Mouse (Mus musculus): ENCODE data around the gene Hspb8. TPM values are rescaled to one million over a fixed set of nuclear protein-coding genes. Genes with fewer than 3 reads are reported as not detected.

Gene Hspb8
- polyA plus RNA-seq, 1 experiment from 2014 or later, result 6.7 TPM

DNA sequence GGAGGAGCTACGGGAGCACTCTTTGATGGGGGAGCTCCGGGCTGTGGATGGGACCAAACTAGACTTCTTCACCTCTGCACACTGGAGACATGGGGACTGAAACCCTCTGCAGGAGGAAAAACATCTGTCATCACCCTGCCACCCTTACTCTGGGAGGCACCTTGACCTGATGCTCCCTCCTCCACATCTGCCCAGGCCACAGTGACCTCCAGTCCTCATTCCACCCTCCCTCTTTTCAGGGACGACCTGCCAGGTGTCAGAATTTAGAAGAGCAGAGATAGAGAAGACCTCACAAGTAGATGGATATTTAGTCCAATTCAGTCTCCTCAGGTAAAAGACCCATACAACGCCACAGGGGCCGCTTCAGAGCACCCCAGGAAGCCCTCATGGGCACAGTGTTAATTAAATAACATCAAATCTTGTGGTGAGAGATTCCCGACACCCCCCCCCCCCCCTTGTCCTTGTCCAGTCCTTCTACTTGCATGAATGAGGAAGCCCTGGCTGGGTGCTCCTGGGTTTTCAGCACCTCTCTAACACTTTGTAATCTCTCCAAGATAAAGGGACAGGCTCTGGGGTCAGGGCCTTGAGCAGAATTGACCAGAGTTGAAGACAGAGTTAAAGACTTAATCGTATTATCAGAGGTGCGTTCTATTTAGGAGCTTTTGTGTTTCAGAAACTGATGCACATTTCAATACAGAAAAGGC, 27.0 kb upstream of the Hspb8 start:
- Histone ChIP-seq H3K4me1 (ENCODE audit: control insufficient read depth, insufficient read depth, low read length) (no peaks in the 10 kb centered on the region), H3K4me2 (ENCODE audit: low read depth, low read length) (no peak overlapping the region), H3K27ac (replicated peaks; ENCODE audit: low read depth, low read length) (no peak overlapping the region), H3K9me3 (replicated peaks; ENCODE audit: control insufficient read depth, low read length) (no peaks in the 10 kb centered on the region), H3K9ac (replicated peaks; ENCODE audit: low read length) (no peak overlapping the region), H3K4me3 (ENCODE audit: low read depth, low read length) (no peak overlapping the region), H3K27me3 (ENCODE audit: control insufficient read depth, insufficient read depth, low read length) (no peaks in the 10 kb centered on the region), H3K36me3 (replicated peaks; ENCODE audit: control insufficient read depth, insufficient read depth, low read depth, low read length) (no peaks in the 10 kb centered on the region)
- 57% methylated on average over 8 of the region's 8 CpGs for WGBS
- ATAC-seq (replicated peaks; ENCODE audit: insufficient number of reproducible peaks, low FRiP score, low TSS enrichment, low read depth), result no peak
- DNase-seq (ENCODE audit: low spot score), result no peak

- ATAC-seq (replicated peaks; ENCODE audit: insufficient number of reproducible peaks, low FRiP score, low TSS enrichment, low read depth) (no peak), DNase-seq (ENCODE audit: low spot score) (no peak)
- H3K36me3 ChIP-seq (replicated peaks; ENCODE audit: control insufficient read depth, insufficient read depth, low read depth, low read length), result no peaks in the 10 kb centered on the region
- no peaks in the 10 kb centered on the region for H3K4me1 ChIP-seq (ENCODE audit: control insufficient read depth, insufficient read depth, low read length)
- no peak overlapping the region for H3K27ac ChIP-seq (replicated peaks; ENCODE audit: low read depth, low read length)
- no peak overlapping the region for H3K4me2 ChIP-seq (ENCODE audit: low read depth, low read length)
- H3K9ac ChIP-seq (replicated peaks; ENCODE audit: low read length), result no peak overlapping the region
- WGBS, result 4% methylated on average over 11 of the region's 11 CpGs
- H3K4me3 ChIP-seq (ENCODE audit: low read depth, low read length), result no peak overlapping the region
- no peaks in the 10 kb centered on the region for H3K9me3 ChIP-seq (replicated peaks; ENCODE audit: control insufficient read depth, low read length)
- H3K27me3 ChIP-seq (ENCODE audit: control insufficient read depth, insufficient read depth, low read length), result peaks cover 2% of the 10 kb centered on the region; the same call in 1 of the 2 replicates
These were observed 25.9 kb upstream of the Hspb8 start for GRCm38 (mm10) chr5:116448409-116449191.

DNA sequence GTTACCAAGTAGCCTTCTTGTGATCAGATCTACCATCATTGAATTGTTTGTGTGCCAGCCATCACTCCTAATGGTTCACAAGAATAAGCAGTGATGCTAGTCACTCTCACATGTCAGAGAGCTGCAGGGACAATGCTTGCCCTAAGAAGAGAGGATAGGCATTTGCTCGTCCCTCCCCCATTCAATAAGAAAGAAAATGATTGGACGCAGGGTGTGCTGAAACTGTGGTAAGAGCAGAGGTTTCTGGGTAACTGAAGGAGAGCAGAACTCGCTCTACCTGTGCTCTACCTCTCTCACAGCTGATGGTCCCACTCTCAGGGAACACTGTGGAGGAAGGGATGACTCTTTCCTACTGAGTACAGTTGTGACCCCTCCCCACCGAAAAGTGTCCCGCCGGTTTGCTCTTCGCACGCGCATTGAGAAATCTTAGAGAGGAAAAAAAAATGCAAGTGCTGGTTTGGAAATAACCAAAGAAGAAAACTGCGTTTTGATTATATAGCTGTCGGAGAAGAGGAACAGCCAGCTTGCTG, 25.2 kb upstream of the Hspb8 start:
- Histone ChIP-seq H3K4me2 (ENCODE audit: low read depth, low read length) (no peak overlapping the region), H3K9ac (replicated peaks; ENCODE audit: low read length) (no peak overlapping the region), H3K27ac (replicated peaks; ENCODE audit: low read depth, low read length) (no peak overlapping the region), H3K36me3 (replicated peaks; ENCODE audit: control insufficient read depth, insufficient read depth, low read depth, low read length) (no peaks in the 10 kb centered on the region), H3K27me3 (ENCODE audit: control insufficient read depth, insufficient read depth, low read length) (peaks cover 2% of the 10 kb centered on the region; the same call in 1 of the 2 replicates), H3K9me3 (replicated peaks; ENCODE audit: control insufficient read depth, low read length) (no peaks in the 10 kb centered on the region), H3K4me3 (ENCODE audit: low read depth, low read length) (no peak overlapping the region), H3K4me1 (ENCODE audit: control insufficient read depth, insufficient read depth, low read length) (no peaks in the 10 kb centered on the region)
- ATAC-seq (replicated peaks; ENCODE audit: insufficient number of reproducible peaks, low FRiP score, low TSS enrichment, low read depth) (no peak), DNase-seq (ENCODE audit: low spot score) (no peak)
- 32% methylated on average over 11 of the region's 11 CpGs for WGBS

- Histone ChIP-seq H3K4me1 (ENCODE audit: control insufficient read depth, insufficient read depth, low read length) (no peaks in the 10 kb centered on the region), H3K27me3 (ENCODE audit: control insufficient read depth, insufficient read depth, low read length) (peaks cover 2% of the 10 kb centered on the region; the same call in 1 of the 2 replicates), H3K4me3 (ENCODE audit: low read depth, low read length) (no peak overlapping the region), H3K9ac (replicated peaks; ENCODE audit: low read length) (no peak overlapping the region), H3K36me3 (replicated peaks; ENCODE audit: control insufficient read depth, insufficient read depth, low read depth, low read length) (no peaks in the 10 kb centered on the region), H3K27ac (replicated peaks; ENCODE audit: low read depth, low read length) (no peak overlapping the region), H3K4me2 (ENCODE audit: low read depth, low read length) (no peak overlapping the region), H3K9me3 (replicated peaks; ENCODE audit: control insufficient read depth, low read length) (no peaks in the 10 kb centered on the region)
- DNase-seq (ENCODE audit: low spot score) (no peak), ATAC-seq (replicated peaks; ENCODE audit: insufficient number of reproducible peaks, low FRiP score, low TSS enrichment, low read depth) (no peak)
- 44% methylated on average over 23 of the region's 23 CpGs for WGBS
These were observed 23.9 kb upstream of the Hspb8 start for GRCm38 (mm10) chr5:116446552-116446951.

DNA sequence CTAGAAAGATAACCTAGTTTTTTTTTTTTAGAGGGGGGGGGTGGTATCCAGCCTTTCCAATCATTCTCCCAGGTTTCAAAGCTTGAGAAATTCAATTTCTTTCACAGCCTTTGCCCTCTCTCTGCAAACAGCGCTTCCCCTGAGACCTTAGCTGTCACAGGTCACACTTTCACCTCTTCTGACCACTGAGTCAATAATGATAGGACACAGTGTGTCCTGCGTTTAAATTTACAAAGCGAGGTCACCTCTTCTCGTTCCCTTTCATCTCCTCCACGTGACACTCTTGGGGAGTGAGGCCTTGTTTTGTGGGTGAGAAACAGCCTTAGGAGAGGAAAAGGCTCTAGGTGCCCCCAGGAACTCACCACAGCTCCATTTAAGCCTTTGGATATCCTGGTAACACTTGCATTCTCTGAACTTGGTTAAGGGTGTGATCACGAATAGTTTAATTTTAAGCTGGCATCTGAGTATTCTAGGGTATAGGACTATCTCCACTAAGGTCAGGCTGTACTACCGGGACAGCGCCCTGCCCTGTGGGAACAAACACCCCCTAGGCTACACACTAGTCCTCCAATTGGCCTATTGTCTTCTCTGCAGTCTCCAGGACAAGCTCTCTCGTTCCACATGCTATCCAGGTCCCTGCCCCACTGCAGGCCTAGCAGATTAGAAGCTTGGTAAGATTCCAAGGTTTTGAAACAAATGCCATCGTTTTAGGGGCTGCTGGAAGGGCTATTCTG, 23.1 kb upstream of the Hspb8 start:
- DNase-seq (ENCODE audit: low spot score) (no peak), ATAC-seq (replicated peaks; ENCODE audit: insufficient number of reproducible peaks, low FRiP score, low TSS enrichment, low read depth) (no peak)
- Histone ChIP-seq H3K9ac (replicated peaks; ENCODE audit: low read length) (no peak overlapping the region), H3K4me3 (ENCODE audit: low read depth, low read length) (no peak overlapping the region), H3K9me3 (replicated peaks; ENCODE audit: control insufficient read depth, low read length) (no peaks in the 10 kb centered on the region), H3K4me2 (ENCODE audit: low read depth, low read length) (no peak overlapping the region), H3K27ac (replicated peaks; ENCODE audit: low read depth, low read length) (no peak overlapping the region), H3K4me1 (ENCODE audit: control insufficient read depth, insufficient read depth, low read length) (no peaks in the 10 kb centered on the region), H3K36me3 (replicated peaks; ENCODE audit: control insufficient read depth, insufficient read depth, low read depth, low read length) (no peaks in the 10 kb centered on the region), H3K27me3 (ENCODE audit: control insufficient read depth, insufficient read depth, low read length) (peaks cover 2% of the 10 kb centered on the region; the same call in 1 of the 2 replicates)
- 40% methylated on average over 10 of the region's 10 CpGs for WGBS

- Histone ChIP-seq H3K4me2 (ENCODE audit: low read depth, low read length) (no peak overlapping the region), H3K36me3 (replicated peaks; ENCODE audit: control insufficient read depth, insufficient read depth, low read depth, low read length) (no peaks in the 10 kb centered on the region), H3K4me1 (ENCODE audit: control insufficient read depth, insufficient read depth, low read length) (no peaks in the 10 kb centered on the region), H3K9ac (replicated peaks; ENCODE audit: low read length) (no peak overlapping the region), H3K27ac (replicated peaks; ENCODE audit: low read depth, low read length) (no peak overlapping the region), H3K9me3 (replicated peaks; ENCODE audit: control insufficient read depth, low read length) (no peaks in the 10 kb centered on the region), H3K4me3 (ENCODE audit: low read depth, low read length) (no peak overlapping the region), H3K27me3 (ENCODE audit: control insufficient read depth, insufficient read depth, low read length) (peaks cover 2% of the 10 kb centered on the region; the same call in 1 of the 2 replicates)
- DNase-seq (ENCODE audit: low spot score) (no peak), ATAC-seq (replicated peaks; ENCODE audit: insufficient number of reproducible peaks, low FRiP score, low TSS enrichment, low read depth) (no peak)
- WGBS, result 60% methylated on average over 27 of the region's 27 CpGs
These were observed 21.9 kb upstream of the Hspb8 start for GRCm38 (mm10) chr5:116444517-116444916.

- Histone ChIP-seq H3K27ac (replicated peaks; ENCODE audit: low read depth, low read length) (no peak overlapping the region), H3K4me3 (ENCODE audit: low read depth, low read length) (no peak overlapping the region), H3K9me3 (replicated peaks; ENCODE audit: control insufficient read depth, low read length) (no peaks in the 10 kb centered on the region), H3K4me1 (ENCODE audit: control insufficient read depth, insufficient read depth, low read length) (no peaks in the 10 kb centered on the region), H3K9ac (replicated peaks; ENCODE audit: low read length) (no peak overlapping the region), H3K4me2 (ENCODE audit: low read depth, low read length) (no peak overlapping the region), H3K36me3 (replicated peaks; ENCODE audit: control insufficient read depth, insufficient read depth, low read depth, low read length) (no peaks in the 10 kb centered on the region), H3K27me3 (ENCODE audit: control insufficient read depth, insufficient read depth, low read length) (peaks cover 2% of the 10 kb centered on the region; the same call in 1 of the 2 replicates)
- ATAC-seq (replicated peaks; ENCODE audit: insufficient number of reproducible peaks, low FRiP score, low TSS enrichment, low read depth) (no peak), DNase-seq (ENCODE audit: low spot score) (no peak)
- 71% methylated on average over 8 of the region's 8 CpGs for WGBS
These were observed 20.8 kb upstream of the Hspb8 start for GRCm38 (mm10) chr5:116443459-116443940.
